Mouse (Mus musculus): ENCODE results near the gene Fgf2. TPM values are rescaled to one million over a fixed set of nuclear protein-coding genes. Genes with fewer than 3 reads are reported as not detected.
A peak's percentile ranks its signal among the peaks of the same experiment; 100 is the strongest.

Gene Fgf2
- polyA plus RNA-seq, 1 experiment from 2014 or later: 4.7 TPM

DNA sequence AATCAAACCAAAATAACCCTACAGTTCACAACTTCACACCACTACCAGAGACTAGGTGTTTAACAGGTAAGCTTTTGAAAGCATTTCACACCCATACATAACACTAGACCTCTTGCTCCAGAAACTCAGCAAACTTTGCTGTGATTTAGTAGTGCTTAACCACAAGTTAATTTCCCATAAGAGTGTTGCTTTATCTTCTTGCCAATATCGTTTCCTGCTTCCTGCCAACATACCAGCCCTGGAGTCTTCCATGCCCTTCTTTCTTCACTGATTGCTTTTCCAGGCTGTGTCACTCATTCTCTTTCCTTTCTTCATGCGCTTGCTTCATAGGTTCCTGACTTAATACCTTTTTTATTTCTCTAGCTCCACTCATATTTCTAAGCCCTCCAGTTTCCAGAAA, 19.7 kb upstream of the Fgf2 start:
- Histone ChIP-seq H3K36me3 (no peaks in the 10 kb centered on the region), H3K9me3 (no peaks in the 10 kb centered on the region), H3K4me3 (no peak overlapping the region), H3K27me3 (no peaks in the 10 kb centered on the region), H3K4me1 (peaks cover 19% of the 10 kb centered on the region), H3K9ac (no peak overlapping the region), H3K4me2 (replicated peaks) (no peak overlapping the region), H3K27ac (no peak overlapping the region)
- 52% methylated on average over 2 of the region's 2 CpGs for WGBS
- 0 out of 2 replicates have a peak, but pooled peaks have one; percentile 36 for ATAC-seq (ENCODE audit: low FRiP score, low read depth)

DNA sequence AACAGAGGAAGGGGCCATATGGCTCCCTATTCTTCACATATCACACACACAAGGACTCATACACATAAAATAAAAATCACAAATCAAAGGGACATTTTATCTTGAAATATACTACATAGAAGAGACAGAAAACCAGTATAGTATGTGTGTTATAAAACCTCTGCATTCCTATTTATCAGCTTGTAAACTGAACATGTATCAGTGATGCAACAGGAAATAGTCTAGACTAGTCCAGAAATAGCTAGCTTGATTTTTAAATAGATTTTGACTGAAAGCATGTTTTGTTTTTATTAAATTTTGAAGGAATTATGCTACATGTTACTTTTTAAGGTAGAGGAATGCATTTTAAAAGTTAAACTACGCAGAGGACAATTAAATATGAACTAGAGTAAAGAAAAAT, 18.2 kb upstream of the Fgf2 start:
- Histone ChIP-seq H3K4me2 (replicated peaks) (no peak overlapping the region), H3K27me3 (no peaks in the 10 kb centered on the region), H3K4me1 (peaks cover 13% of the 10 kb centered on the region), H3K9me3 (no peaks in the 10 kb centered on the region), H3K9ac (no peak overlapping the region), H3K4me3 (no peak overlapping the region), H3K36me3 (no peaks in the 10 kb centered on the region), H3K27ac (no peak overlapping the region)
- WGBS: 75% methylated on average over 1 of the region's 1 CpGs
- ATAC-seq (ENCODE audit: low FRiP score, low read depth): no peak

DNA sequence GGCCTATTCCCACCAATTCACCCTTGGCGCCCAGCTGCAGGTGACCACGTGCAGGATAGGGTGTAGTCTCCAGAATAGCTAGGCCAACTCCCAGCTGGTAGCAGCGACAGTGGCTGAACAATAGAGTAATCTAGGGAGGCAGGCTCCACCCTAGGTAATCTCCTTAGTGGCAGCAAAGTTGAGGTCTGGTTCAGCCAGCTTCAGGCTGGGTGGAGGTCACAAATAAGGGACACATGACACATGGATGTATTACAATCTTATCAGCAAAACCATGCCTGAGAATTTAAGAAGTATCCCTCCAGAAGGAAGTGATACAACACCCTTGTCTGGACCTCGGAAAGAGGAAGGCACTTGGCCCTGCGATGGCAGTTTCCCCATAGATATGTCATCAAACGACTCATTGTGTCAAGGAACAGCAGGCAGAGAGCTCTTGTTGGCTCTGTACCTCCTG, 16.1 kb upstream of the Fgf2 start:
- no peak overlapping the region for H3K9ac ChIP-seq
- no peaks in the 10 kb centered on the region for H3K9me3 ChIP-seq
- H3K27ac ChIP-seq: no peak overlapping the region
- no peak for ATAC-seq (ENCODE audit: low FRiP score, low read depth)
- H3K36me3 ChIP-seq: no peaks in the 10 kb centered on the region
- H3K4me3 ChIP-seq: no peak overlapping the region
- no peaks in the 10 kb centered on the region for H3K27me3 ChIP-seq
- WGBS: 70% methylated on average over 6 of the region's 6 CpGs
- no peak overlapping the region for H3K4me2 ChIP-seq (replicated peaks)
- peaks cover 13% of the 10 kb centered on the region for H3K4me1 ChIP-seq

DNA sequence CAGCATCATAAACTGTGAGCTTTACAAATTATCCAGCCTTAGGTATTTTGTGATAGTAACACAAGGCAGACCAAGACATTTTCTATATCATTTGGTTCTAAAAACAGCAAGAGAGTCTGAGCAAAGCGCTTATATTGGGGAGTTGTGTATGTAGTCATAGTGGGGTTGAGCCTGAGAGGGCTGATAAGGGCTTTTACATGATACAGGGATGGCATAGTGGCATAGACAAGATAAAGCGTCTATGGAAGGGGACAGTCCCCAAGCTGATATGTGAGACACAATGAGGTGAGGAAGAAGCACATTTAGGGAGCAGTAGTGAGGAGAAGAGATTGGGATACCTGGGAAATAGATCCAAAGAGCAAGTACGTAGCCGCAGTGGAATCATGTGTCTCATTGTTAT, 14.1 kb upstream of the Fgf2 start:
- Histone ChIP-seq H3K36me3 (no peaks in the 10 kb centered on the region), H3K4me1 (0 out of 2 replicates have a peak, but pooled peaks cover 4% of the 10 kb centered on the region), H3K27me3 (no peaks in the 10 kb centered on the region), H3K9ac (no peak overlapping the region), H3K9me3 (no peaks in the 10 kb centered on the region), H3K27ac (no peak overlapping the region), H3K4me3 (no peak overlapping the region), H3K4me2 (replicated peaks) (no peak overlapping the region)
- WGBS: 93% methylated on average over 4 of the region's 4 CpGs
- no peak for ATAC-seq (ENCODE audit: low FRiP score, low read depth)

DNA sequence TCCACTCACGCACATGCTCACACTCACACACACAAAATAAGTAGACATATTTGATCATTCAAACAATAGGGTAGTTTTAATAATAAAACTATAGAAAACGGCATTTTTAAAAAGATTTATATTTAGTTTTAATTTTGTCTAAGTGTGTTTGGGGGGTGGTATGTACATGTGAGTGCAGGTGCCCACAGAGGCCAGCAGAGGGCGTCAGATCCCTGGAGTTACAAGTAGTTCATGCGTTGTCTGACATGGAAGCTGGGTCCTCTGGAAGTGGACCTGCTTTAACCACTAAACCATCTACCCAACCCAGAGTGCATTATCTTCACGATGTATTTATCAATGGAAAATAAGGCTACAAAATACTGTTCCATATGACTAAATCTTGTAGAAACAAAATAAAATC, 7.0 kb upstream of the Fgf2 start:
- H3K27me3 ChIP-seq: no peaks in the 10 kb centered on the region
- no peaks in the 10 kb centered on the region for H3K36me3 ChIP-seq
- ATAC-seq (ENCODE audit: low FRiP score, low read depth): no peak
- no peak overlapping the region for H3K4me3 ChIP-seq
- H3K4me1 ChIP-seq: 0 out of 2 replicates have a peak, but pooled peaks cover 5% of the 10 kb centered on the region
- H3K27ac ChIP-seq: no peak overlapping the region
- no peak overlapping the region for H3K9ac ChIP-seq
- H3K4me2 ChIP-seq (replicated peaks): no peak overlapping the region
- WGBS: 62% methylated on average over 5 of the region's 5 CpGs
- H3K9me3 ChIP-seq: no peaks in the 10 kb centered on the region

DNA sequence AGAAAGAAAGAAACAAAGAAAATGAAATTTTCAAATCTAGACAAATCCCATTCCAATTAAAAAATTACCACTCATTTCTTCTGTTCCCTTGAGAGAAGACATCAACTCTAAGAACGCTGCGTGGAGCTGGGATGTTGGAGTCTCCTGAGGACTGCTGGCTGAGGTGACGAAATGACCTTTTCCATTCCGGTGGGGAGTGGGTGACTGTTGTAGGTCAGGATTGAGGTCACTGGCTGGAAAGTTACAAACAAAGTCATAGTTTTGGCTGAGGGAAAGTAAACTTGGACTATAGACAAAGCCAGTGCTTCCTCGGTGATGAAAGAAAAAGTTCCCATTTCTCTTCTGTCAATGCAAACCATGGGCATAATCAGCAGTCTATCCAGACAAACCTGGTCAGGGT, 5.3 kb upstream of the Fgf2 start:
- Histone ChIP-seq H3K4me3 (no peak overlapping the region), H3K9me3 (no peaks in the 10 kb centered on the region), H3K27me3 (peaks cover 7% of the 10 kb centered on the region), H3K9ac (no peak overlapping the region), H3K27ac (no peak overlapping the region), H3K36me3 (no peaks in the 10 kb centered on the region), H3K4me1 (peaks cover 16% of the 10 kb centered on the region), H3K4me2 (replicated peaks) (no peak overlapping the region)
- 72% methylated on average over 5 of the region's 5 CpGs for WGBS
- ATAC-seq (ENCODE audit: low FRiP score, low read depth): no peak

DNA sequence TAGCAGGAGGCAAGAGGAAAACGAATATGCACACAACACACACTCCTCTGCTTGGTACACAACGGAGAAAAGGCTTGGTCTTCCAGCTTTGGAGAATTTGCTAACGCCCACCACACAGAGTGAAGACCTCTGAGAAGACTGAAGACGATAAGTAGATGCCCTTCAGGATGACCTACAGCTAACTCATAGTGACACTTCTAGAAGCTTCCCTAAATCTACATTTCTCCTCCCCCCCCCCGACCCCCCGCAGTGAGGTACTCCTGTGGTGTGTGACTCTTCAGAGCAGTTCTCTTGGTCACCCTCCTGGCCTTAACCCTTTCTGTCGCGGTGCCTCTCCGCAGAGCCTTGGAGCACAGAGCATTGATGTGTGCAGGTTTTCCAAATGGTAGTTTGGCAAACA, 475 bp upstream of the Fgf2 start:
- Histone ChIP-seq H3K4me1 (peaks cover 32% of the 10 kb centered on the region), H3K27me3 (peaks cover 18% of the 10 kb centered on the region), H3K9ac (peak overlapping the region; percentile 90), H3K4me3 (peak overlapping the region; percentile 81), H3K4me2 (replicated peaks) (peak overlapping the region; percentile 89), H3K9me3 (no peaks in the 10 kb centered on the region), H3K36me3 (no peaks in the 10 kb centered on the region), H3K27ac (no peak overlapping the region)
- ATAC-seq (ENCODE audit: low FRiP score, low read depth): no peak; the same call in 1 of the 2 replicates
- 33% methylated on average over 9 of the region's 9 CpGs for WGBS

DNA sequence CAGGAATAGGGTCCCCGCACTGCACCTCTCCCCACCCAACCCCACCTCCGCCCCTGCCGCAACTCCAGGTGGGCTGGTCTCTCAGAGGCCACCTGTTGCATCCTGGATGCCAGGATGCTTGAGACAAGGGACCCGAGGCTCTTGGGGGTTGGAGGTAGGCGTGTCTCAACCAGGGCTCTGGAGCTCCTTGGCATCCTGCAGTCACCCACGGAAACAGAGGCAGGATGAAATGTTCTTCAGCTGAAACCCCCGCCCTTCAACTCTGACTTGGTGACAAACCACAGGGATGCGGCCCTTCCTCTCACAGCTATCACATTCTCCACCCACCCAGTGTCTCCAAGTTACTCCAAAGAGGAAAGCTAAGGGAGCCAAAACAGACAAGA, 1.0 kb downstream of the Fgf2 start:
- Histone ChIP-seq H3K27me3 (peaks cover 18% of the 10 kb centered on the region), H3K4me1 (peaks cover 40% of the 10 kb centered on the region), H3K4me2 (replicated peaks) (peak overlapping the region; percentile 89), H3K36me3 (no peaks in the 10 kb centered on the region), H3K4me3 (peak overlapping the region; percentile 81), H3K9me3 (0 out of 2 replicates have a peak, but pooled peaks cover 6% of the 10 kb centered on the region), H3K27ac (0 out of 2 replicates have a peak overlapping the region, but pooled peaks have one; percentile 63), H3K9ac (peak overlapping the region; percentile 90)
- 9% methylated on average over 8 of the region's 8 CpGs for WGBS
- no peak for ATAC-seq (ENCODE audit: low FRiP score, low read depth)

DNA sequence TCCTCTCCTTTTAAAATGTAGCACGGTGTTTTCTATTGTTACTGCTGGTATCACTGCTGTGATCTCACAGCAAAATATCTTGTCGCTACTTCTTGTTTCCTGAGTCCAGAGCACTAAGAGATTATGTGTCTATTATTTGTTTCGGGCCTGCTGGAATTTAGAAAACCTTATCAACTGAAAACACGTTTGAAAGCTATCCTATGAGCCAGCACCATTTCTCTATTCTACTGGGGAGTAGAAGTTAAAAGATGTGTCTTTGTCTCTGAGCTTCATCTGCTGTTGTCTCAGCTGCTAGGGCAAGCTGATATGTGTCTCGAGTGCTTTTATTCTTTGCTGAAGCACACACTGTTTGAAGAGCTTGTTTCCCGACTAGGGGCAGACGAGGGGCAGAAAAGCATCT, 2.2 kb downstream of the Fgf2 start:
- no peak overlapping the region for H3K27ac ChIP-seq
- peak overlapping the region; percentile 89 for H3K4me2 ChIP-seq (replicated peaks)
- H3K4me1 ChIP-seq: peaks cover 45% of the 10 kb centered on the region
- 72% methylated on average over 7 of the region's 7 CpGs for WGBS
- no peak overlapping the region for H3K4me3 ChIP-seq
- no peaks in the 10 kb centered on the region for H3K36me3 ChIP-seq
- H3K27me3 ChIP-seq: peaks cover 18% of the 10 kb centered on the region
- H3K9me3 ChIP-seq: 0 out of 2 replicates have a peak, but pooled peaks cover 6% of the 10 kb centered on the region
- H3K9ac ChIP-seq: no peak overlapping the region; the same call in 1 of the 2 replicates
- no peak for ATAC-seq (ENCODE audit: low FRiP score, low read depth)

DNA sequence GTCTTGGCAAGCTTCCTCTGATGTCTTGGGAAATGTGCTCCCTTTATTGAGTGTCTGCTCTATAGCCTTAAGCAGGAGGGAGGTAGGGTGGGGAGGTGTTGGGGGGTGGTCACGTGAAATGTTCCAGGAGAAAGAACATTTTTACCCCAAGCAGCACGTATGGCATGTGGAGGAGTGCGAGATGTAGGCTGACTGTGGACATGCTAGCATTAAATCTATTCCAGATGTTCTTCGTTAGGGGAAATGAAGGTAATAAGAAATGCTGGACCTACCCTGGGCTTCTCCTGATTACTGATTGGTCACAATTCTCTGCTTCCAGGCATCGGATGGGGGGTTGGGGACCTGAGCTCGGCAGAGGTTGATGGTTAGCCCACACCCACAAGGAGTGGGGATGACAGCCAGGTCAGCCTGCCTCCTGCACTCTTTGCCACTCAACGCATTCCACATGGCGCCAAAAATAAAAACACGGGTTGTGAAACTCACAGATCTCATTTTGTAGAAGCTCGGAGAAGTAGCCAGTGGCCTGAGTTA, 5.9 kb downstream of the Fgf2 start:
- Histone ChIP-seq H3K27me3 (peaks cover 9% of the 10 kb centered on the region; the same call in 1 of the 2 replicates), H3K9ac (no peak overlapping the region; the same call in 1 of the 2 replicates), H3K36me3 (no peaks in the 10 kb centered on the region), H3K27ac (peak overlapping the region; percentile 87), H3K9me3 (0 out of 2 replicates have a peak, but pooled peaks cover 6% of the 10 kb centered on the region), H3K4me2 (replicated peaks) (peak overlapping the region; percentile 21; the same call in 1 of the 2 replicates), H3K4me3 (no peak overlapping the region), H3K4me1 (peaks cover 28% of the 10 kb centered on the region)
- WGBS: 17% methylated on average over 10 of the region's 10 CpGs
- peak; percentile 95 for ATAC-seq (ENCODE audit: low FRiP score, low read depth)

DNA sequence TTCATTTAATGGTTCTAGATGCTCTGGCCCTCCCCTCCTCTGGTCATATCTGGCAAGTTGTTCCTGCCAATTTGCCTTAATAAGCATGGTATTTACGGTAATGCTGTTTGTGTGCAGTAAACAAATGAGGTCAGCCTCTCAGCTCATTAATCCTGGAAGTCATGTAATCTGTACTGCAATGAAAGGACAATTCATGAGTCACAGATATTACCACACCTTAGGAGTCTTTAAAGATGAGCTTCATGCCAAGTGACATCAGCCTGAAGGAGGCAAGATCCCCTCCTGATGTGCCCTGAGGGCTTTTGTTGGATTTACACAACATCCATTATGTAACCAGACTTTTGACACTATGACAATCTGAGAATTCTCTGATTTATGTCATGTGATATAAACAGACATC, 6.6 kb downstream of the Fgf2 start:
- 0 out of 2 replicates have a peak, but pooled peaks cover 6% of the 10 kb centered on the region for H3K9me3 ChIP-seq
- peak overlapping the region; percentile 21; the same call in 1 of the 2 replicates for H3K4me2 ChIP-seq (replicated peaks)
- H3K27me3 ChIP-seq: peaks cover 2% of the 10 kb centered on the region; the same call in 1 of the 2 replicates
- no peak overlapping the region for H3K9ac ChIP-seq
- ATAC-seq (ENCODE audit: low FRiP score, low read depth): no peak
- WGBS: 38% methylated on average over 1 of the region's 1 CpGs
- H3K27ac ChIP-seq: peak overlapping the region; percentile 87; the same call in 1 of the 2 replicates
- no peak overlapping the region for H3K4me3 ChIP-seq
- H3K4me1 ChIP-seq: peaks cover 20% of the 10 kb centered on the region
- no peaks in the 10 kb centered on the region for H3K36me3 ChIP-seq

DNA sequence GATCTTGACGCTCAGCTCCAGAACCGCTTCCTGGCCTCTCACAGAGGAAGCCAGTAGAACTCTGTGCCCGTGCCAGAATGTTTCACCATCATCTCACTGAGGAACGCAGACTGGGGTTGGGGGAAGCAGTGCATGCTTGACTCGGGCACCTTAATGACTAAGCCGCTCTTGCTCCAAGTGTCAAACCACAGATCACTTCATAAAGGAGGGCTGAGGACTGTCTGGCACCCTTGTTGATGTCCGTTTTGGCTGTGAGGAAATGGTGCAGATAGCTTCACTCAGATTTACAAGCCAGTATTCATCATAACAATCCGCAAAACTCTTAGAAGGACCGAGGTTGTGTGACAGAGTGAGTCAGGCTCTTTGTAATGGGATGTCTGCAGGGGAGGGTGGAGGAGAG, 12.6 kb downstream of the Fgf2 start:
- no peaks in the 10 kb centered on the region for H3K36me3 ChIP-seq
- H3K27ac ChIP-seq: no peak overlapping the region
- H3K4me3 ChIP-seq: no peak overlapping the region
- WGBS: 77% methylated on average over 9 of the region's 9 CpGs
- H3K4me1 ChIP-seq: no peaks in the 10 kb centered on the region
- H3K9me3 ChIP-seq: no peaks in the 10 kb centered on the region
- H3K9ac ChIP-seq: no peak overlapping the region
- no peak for ATAC-seq (ENCODE audit: low FRiP score, low read depth)
- no peaks in the 10 kb centered on the region for H3K27me3 ChIP-seq
- H3K4me2 ChIP-seq (replicated peaks): no peak overlapping the region

DNA sequence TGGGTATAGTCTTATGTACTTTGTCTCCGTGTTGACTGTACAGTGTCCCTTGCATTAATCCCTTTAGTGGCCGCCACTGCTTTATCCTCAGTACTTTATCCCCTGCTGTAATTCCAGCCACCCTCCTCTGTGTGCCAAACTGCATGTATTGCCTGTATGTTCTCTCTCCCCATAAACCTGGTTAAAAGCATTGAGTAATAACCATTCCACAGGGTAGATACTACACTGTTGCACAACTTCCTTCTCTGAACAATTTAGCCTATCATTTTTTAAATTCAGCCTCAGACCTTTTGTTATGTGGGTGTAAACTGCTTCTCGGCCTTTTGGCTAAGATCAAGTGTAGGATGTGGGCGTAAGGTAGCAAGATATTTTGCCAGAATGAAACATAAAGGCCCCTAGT, 17.0 kb downstream of the Fgf2 start:
- 82% methylated on average over 4 of the region's 4 CpGs for WGBS

More for the DNA sequence above, 17.0 kb downstream of the Fgf2 start:
- H3K27me3 ChIP-seq: no peaks in the 10 kb centered on the region
- peaks cover 4% of the 10 kb centered on the region; the same call in 1 of the 2 replicates for H3K4me1 ChIP-seq
- no peak overlapping the region for H3K27ac ChIP-seq
- ATAC-seq (ENCODE audit: low FRiP score, low read depth): no peak
- no peaks in the 10 kb centered on the region for H3K9me3 ChIP-seq
- no peak overlapping the region for H3K4me2 ChIP-seq (replicated peaks)
- H3K9ac ChIP-seq: no peak overlapping the region
- H3K36me3 ChIP-seq: no peaks in the 10 kb centered on the region
- no peak overlapping the region for H3K4me3 ChIP-seq

Data from limb, embryonic 13.5 days (tissue).